Mouse (Mus musculus) lung, postnatal 10 days (tissue): ENCODE measurements at regions not wholly inside any gene's neighbourhood (a gene's known extent, or its start where the extent isn't known, plus 50 kb on each side); places are given as distances from the start of the nearest gene placed in this dataset.

Experiments
- DNase-seq: peaks from one replicate; pipeline ENCODE4 v3.0.0; 2021

DNA sequence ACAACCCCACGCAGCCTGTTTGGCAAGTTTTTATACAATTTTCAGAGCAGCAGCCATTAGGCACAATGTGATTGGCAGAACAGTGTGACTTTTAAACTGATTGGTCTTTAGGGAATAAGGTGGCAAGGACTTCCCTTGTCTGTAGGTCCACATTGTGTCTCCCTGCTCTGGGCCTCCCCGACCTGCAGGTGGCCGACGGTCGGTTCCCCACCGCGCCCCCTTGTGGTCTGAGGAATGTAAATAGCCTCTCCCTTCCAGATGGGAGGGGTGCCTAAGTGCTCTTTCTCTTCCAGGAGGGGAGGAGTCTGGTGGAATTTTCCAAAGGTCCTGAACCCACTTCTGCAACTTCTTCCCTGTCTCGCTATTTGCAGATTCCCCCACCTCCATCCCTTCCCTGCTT, 52.5 kb upstream of the Prr5 start:
- peak; percentile 87 for DNase-seq

- DNase-seq, result peak; percentile 88
Measured at GRCm38 (mm10) chr15:84613536-84614527, 55.6 kb upstream of the Prr5 start.

DNA sequence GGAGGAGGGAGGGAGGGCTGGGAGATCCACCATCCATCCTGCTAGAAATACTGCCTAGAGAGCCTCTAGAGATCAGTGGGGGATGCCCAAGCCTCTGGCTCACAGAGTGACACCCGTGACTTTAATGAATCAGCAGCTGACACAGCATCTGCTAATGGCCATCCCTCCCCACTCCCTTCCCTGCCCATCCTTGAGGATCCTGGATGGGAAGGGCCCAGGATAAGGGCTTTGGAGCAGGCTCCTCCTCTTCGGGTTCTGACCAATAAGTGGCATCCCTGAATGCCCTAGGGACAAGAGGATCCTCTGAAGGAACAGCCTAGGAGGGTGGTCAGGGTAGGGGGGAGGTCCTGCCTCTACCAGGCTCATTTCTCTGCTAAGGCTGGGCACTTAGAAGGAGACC, 55.3 kb upstream of the Rtl6 start:
- no peak for DNase-seq

DNA sequence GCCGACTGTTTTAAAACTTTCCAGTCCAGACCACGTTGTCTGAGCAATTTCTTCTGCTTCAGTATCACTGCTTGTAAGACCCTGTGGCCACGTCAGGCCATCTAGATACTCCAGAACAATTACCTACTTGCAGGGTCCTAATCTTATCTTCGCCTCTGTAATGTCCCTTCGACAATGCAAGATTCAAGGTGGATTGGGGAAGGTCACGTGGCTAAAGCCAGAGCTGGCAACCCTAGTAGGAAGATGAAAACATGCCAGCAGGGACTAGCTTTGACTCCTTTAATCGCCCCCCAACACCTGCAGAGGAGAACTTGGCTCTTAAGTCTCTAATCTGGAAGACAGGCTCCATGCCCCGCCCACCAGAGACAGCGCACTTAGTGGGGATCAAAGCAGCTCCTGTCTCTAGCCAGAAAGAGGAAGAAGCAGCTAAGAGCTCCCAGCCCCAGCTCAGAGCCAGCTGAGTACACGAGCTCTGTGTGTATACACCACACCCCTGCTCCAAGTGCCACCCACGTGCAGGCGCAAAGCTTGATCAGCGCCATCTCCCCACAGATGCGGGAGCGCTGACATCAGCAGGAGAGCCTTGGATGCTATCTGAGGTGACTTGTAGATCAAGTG, 52.3 kb upstream of the Rtl6 start:
- no peak for DNase-seq

DNA sequence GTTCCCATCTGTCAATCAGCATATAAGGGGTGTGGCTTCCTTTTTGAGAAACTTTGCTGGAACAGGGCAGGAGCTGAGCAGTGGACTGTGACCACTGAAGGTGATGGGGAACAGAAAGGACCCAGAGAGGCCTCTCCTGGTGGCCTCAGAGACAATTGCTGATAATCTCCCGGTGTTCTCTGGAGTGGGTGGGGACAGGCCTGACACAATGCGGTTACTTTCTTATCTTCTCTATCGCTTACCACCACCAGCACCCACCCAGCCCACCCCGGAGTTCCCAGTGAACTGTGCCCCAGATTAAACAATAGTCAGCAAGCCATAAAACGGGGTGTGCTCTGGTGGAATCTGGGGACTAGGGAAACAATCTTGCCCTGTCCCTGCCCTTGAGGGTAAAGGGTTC, 51.4 kb upstream of the Rtl6 start:
- DNase-seq, result no peak
